Mouse (Mus musculus): ENCODE results near the gene Hspa14.

GRCm38 (mm10) chr2:3526288-3526687 is 13.7 kb upstream of the Hspa14 start:
- TF ChIP-seq CTCF (IDR thresholded peaks at IDR 0.05; ENCODE audit: extremely low read depth, insufficient read depth, insufficient read length, insufficient replicate concordance) = no peak
- TF ChIP-seq POLR2A (IDR thresholded peaks at IDR 0.05; ENCODE audit: low read depth, low read length) = no peak

Data from spleen, adult 2 months (tissue).